ENCODE assay signal across 26 mouse cellular contexts in genomic region chr7:70496541-70497154, GRCm38 (mm10).
DNase-seq lines count a peak whose midpoint lies in the region; ATAC-seq and TF ChIP-seq lines count a peak whose summit lies in the region.
"Had no signal": no experiment of that assay in that cellular context is flagged by ENCODE, and none has a peak within 500 bp of the region (broad histone marks: within the 10 kb centered on the region; RNA-seq: fewer than 3 reads in every experiment).

No protein-coding gene starts in this region.

- no peak overlapping the region for H3K4me3 ChIP-seq in forebrain, embryonic 10.5 days
- no peak overlapping the region for H3K4me3 ChIP-seq in forebrain, postnatal 0 days (ENCODE audit: low read depth, low read length)
- no peak overlapping the region for H3K4me3 ChIP-seq in kidney, embryonic 16.5 days (ENCODE audit: low read length)
- H3K4me3 ChIP-seq in embryonic facial prominence, embryonic 11.5 days (ENCODE audit: low read depth, low read length) = no peak overlapping the region
- H3K4me3 ChIP-seq: hindbrain, embryonic 15.5 days; intestine, embryonic 15.5 days; neural tube, embryonic 12.5 days had no signal

- H3K9me3 ChIP-seq in forebrain, embryonic 10.5 days = no peaks in the 10 kb centered on the region
- H3K9me3 ChIP-seq in forebrain, postnatal 0 days (ENCODE audit: low read length) = no peaks in the 10 kb centered on the region
- H3K9me3 ChIP-seq in kidney, embryonic 16.5 days (ENCODE audit: low read length) = no peaks in the 10 kb centered on the region
- H3K9me3 ChIP-seq in embryonic facial prominence, embryonic 11.5 days (replicated peaks; ENCODE audit: control insufficient read depth, low read length) = no peaks in the 10 kb centered on the region
- H3K9me3 ChIP-seq: hindbrain, embryonic 15.5 days; intestine, embryonic 15.5 days; neural tube, embryonic 12.5 days had no signal

- H3K36me3 ChIP-seq in forebrain, embryonic 10.5 days (replicated peaks) = no peaks in the 10 kb centered on the region
- no peaks in the 10 kb centered on the region for H3K36me3 ChIP-seq in forebrain, postnatal 0 days (ENCODE audit: insufficient read depth)
- no peaks in the 10 kb centered on the region for H3K36me3 ChIP-seq in kidney, embryonic 16.5 days (ENCODE audit: insufficient read depth, low read length)
- no peaks in the 10 kb centered on the region for H3K36me3 ChIP-seq in embryonic facial prominence, embryonic 11.5 days (replicated peaks; ENCODE audit: control insufficient read depth, insufficient read depth, low read depth, low read length)
- H3K36me3 ChIP-seq: hindbrain, embryonic 15.5 days; intestine, embryonic 15.5 days; neural tube, embryonic 12.5 days had no signal

- no peak for DNase-seq in forebrain, embryonic 10.5 days (ENCODE audit: extremely low spot score, low spot score)
- DNase-seq in forebrain, postnatal 0 days = no peak
- no peak for DNase-seq in kidney, postnatal 14 days
- DNase-seq in embryo, embryonic 10 days (ENCODE audit: low spot score) = peak; percentile 66
- peak; percentile 30 for DNase-seq in embryonic facial prominence, embryonic 11.5 days (ENCODE audit: low spot score)
- no peak for DNase-seq in urinary bladder, postnatal 14 days (ENCODE audit: low spot score)
- DNase-seq in lung, postnatal 25 days (ENCODE audit: low spot score) = no peak
- DNase-seq: adrenal gland, postnatal 36 days; cerebellum, adult 9-11 months; gastrocnemius, postnatal 14 days; heart, adult 18-20 months; heart, postnatal 36 days; kidney, postnatal 25 days; layer of hippocampus, postnatal 36 days; liver; liver, postnatal 0 days; midbrain, embryonic 14.5 days; right cerebral cortex, postnatal 14 days; thymus, adult 2 months had no signal

- peaks cover 9% of the 10 kb centered on the region for H3K4me1 ChIP-seq in forebrain, embryonic 10.5 days
- no peaks in the 10 kb centered on the region for H3K4me1 ChIP-seq in forebrain, postnatal 0 days (ENCODE audit: insufficient read depth)
- peaks cover 12% of the 10 kb centered on the region; the same call in 1 of the 2 replicates for H3K4me1 ChIP-seq in kidney, embryonic 16.5 days (ENCODE audit: insufficient read depth, low read length)
- H3K4me1 ChIP-seq in embryonic facial prominence, embryonic 11.5 days (ENCODE audit: control insufficient read depth, insufficient read depth, low read length) = no peaks in the 10 kb centered on the region
- H3K4me1 ChIP-seq: hindbrain, embryonic 15.5 days; intestine, embryonic 15.5 days had no signal

- peak overlapping the region; percentile 5; the same call in 1 of the 2 replicates for H3K27ac ChIP-seq in forebrain, embryonic 10.5 days
- H3K27ac ChIP-seq in forebrain, postnatal 0 days (ENCODE audit: low read depth, low read length) = no peak overlapping the region
- H3K27ac ChIP-seq in kidney, embryonic 16.5 days (ENCODE audit: low read length) = peak overlapping the region; percentile 63
- no peak overlapping the region for H3K27ac ChIP-seq in embryonic facial prominence, embryonic 11.5 days (replicated peaks; ENCODE audit: low read depth, low read length)
- H3K27ac ChIP-seq: hindbrain, embryonic 15.5 days; intestine, embryonic 15.5 days; neural tube, embryonic 12.5 days; stomach, postnatal 0 days had no signal

- H3K27me3 ChIP-seq in forebrain, embryonic 10.5 days (ENCODE audit: poor library complexity, severe bottlenecking) = no peaks in the 10 kb centered on the region
- no peaks in the 10 kb centered on the region for H3K27me3 ChIP-seq in forebrain, postnatal 0 days (ENCODE audit: insufficient read depth, low read length)
- no peaks in the 10 kb centered on the region for H3K27me3 ChIP-seq in kidney, embryonic 16.5 days (ENCODE audit: insufficient read depth, low read length)
- H3K27me3 ChIP-seq in embryonic facial prominence, embryonic 11.5 days (ENCODE audit: control insufficient read depth, insufficient read depth, low read length) = no peaks in the 10 kb centered on the region
- H3K27me3 ChIP-seq: hindbrain, embryonic 15.5 days; intestine, embryonic 15.5 days; neural tube, embryonic 12.5 days had no signal

- no peak for TF ChIP-seq CTCF in forebrain, postnatal 0 days (IDR thresholded peaks at IDR 0.05; ENCODE audit: low read depth)

- H3K4me2 ChIP-seq in forebrain, postnatal 0 days (ENCODE audit: low read depth) = no peak overlapping the region
- H3K4me2 ChIP-seq in kidney, embryonic 16.5 days (replicated peaks; ENCODE audit: low read depth, low read length) = no peak overlapping the region
- H3K4me2 ChIP-seq in embryonic facial prominence, embryonic 11.5 days (ENCODE audit: low read depth, low read length) = no peak overlapping the region
- H3K4me2 ChIP-seq: hindbrain, embryonic 15.5 days; intestine, embryonic 15.5 days; neural tube, embryonic 12.5 days had no signal

- WGBS in forebrain, embryonic 10.5 days = 43% methylated on average over 8 of the region's 8 CpGs
- 50% methylated on average over 8 of the region's 8 CpGs for whole genome bisulfite sequencing in forebrain, postnatal 0 days
- 22% methylated on average over 8 of the region's 8 CpGs for WGBS in kidney, embryonic 16.5 days
- 31% methylated on average over 8 of the region's 8 CpGs for WGBS in embryonic facial prominence, embryonic 11.5 days

- no peak for ATAC-seq in forebrain, postnatal 0 days
- peak; percentile 92 for ATAC-seq in kidney, embryonic 16.5 days (ENCODE audit: low FRiP score, low TSS enrichment)
- no peak for ATAC-seq in embryonic facial prominence, embryonic 11.5 days (replicated peaks; ENCODE audit: insufficient number of reproducible peaks, low FRiP score, low TSS enrichment, low read depth)
- ATAC-seq: forebrain, embryonic 16.5 days; intestine, embryonic 15.5 days; liver, postnatal 0 days; lung, postnatal 0 days had no signal

- no peak overlapping the region for H3K9ac ChIP-seq in forebrain, postnatal 0 days
- H3K9ac ChIP-seq in kidney, embryonic 16.5 days (replicated peaks; ENCODE audit: low read length) = no peak overlapping the region
- no peak overlapping the region for H3K9ac ChIP-seq in embryonic facial prominence, embryonic 11.5 days (replicated peaks; ENCODE audit: low read length)
- H3K9ac ChIP-seq: hindbrain, embryonic 15.5 days; intestine, embryonic 15.5 days; liver, postnatal 0 days; neural tube, embryonic 12.5 days had no signal

Comparison
In these comparisons a context has a peak if more than half of its experiments do, and no peak if none do; other contexts are left out.
1. H3K27ac ChIP-seq: peak in forebrain, embryonic 10.5 days (single experiment) and kidney, embryonic 16.5 days (single experiment); none in forebrain, postnatal 0 days (single experiment) and embryonic facial prominence, embryonic 11.5 days (single experiment).
2. DNase-seq: peak in embryo, embryonic 10 days (single experiment) and embryonic facial prominence, embryonic 11.5 days (single experiment); none in forebrain, embryonic 10.5 days (single experiment), forebrain, postnatal 0 days (single experiment), kidney, postnatal 14 days (single experiment), urinary bladder, postnatal 14 days (single experiment) and lung, postnatal 25 days (single experiment).